Mouse (Mus musculus): ENCODE measurements around the gene Alg3. TPM values are rescaled to one million over a fixed set of nuclear protein-coding genes. Genes with fewer than 3 reads are reported as not detected.

The Alg3 gene
- polyA plus RNA-seq, 1 experiment from 2014 or later = 44.7 TPM

DNA sequence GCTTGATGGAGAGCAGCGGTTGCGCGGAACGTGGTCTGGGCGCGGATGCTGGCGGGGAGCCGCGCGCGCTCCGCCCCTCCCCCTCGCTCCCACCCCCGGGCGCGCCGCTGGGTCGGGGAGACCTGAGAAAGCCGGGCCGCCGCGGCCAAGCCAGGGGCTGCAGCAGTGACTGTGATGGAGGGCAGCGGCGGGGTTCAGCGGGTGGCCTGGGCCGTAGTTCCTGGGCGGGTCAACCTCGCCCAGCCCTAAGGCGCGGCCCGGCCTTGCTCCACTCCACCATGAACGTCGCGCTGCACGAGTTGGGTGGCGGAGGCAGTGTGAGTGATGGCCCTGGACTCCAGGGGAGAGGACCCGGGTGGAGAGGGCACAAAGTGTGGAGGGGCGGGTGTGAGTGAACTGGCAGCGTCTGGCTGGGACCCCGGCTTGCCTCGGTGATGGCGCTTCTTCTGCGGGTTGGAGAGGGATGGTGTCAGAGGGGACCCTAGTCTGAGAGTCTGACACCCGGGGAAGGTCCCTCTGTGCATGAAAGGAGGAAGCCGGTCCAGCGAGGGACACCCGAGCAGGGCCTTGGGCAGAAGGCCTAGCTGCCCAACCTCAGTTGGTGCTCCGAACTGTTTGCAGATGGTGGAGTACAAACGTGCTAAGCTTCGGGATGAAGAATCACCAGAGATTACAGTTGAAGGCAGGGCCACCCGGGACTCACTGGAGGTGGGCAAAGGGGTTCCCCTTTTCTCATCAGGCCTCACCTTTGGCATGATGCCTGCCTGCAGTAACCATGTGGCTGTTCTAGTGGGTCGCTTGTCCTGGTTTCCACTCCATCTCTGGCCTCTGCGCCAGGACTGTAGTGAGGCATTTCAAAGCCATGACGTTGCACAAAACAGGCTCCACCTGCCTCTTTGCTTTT is 18.4 kb upstream of the Alg3 start, which contains the start of gene Ece2:
Gene Ece2 (plus strand): TSS at position 98 of the 904 bp plus-strand sequence.
- peaks cover 12% of the 10 kb centered on the region for H3K4me1 ChIP-seq (ENCODE audit: insufficient read depth, low read length)
- peak within 1 kb of the TSS; percentile 61 for H3K4me3 ChIP-seq (ENCODE audit: low read length)
- WGBS = 7% methylated on average over 54 of the region's 54 CpGs
- H3K27ac ChIP-seq (ENCODE audit: low read length) = no peak within 1 kb of the TSS
- peak within 1 kb of the TSS; percentile 96 for H3K4me2 ChIP-seq (replicated peaks; ENCODE audit: low read depth, low read length)
- peak; percentile 80; the same call in 1 of the 2 replicates for ATAC-seq (ENCODE audit: low FRiP score, low TSS enrichment)
- no peaks in the 10 kb centered on the region for H3K9me3 ChIP-seq (ENCODE audit: low read length)
- H3K9ac ChIP-seq (replicated peaks; ENCODE audit: low read length) = peak within 1 kb of the TSS; percentile 71
- no peaks in the 10 kb centered on the region for H3K36me3 ChIP-seq (ENCODE audit: insufficient read depth, low read length)
- peaks cover 16% of the 10 kb centered on the region for H3K27me3 ChIP-seq (ENCODE audit: insufficient read depth, low read length)

DNA sequence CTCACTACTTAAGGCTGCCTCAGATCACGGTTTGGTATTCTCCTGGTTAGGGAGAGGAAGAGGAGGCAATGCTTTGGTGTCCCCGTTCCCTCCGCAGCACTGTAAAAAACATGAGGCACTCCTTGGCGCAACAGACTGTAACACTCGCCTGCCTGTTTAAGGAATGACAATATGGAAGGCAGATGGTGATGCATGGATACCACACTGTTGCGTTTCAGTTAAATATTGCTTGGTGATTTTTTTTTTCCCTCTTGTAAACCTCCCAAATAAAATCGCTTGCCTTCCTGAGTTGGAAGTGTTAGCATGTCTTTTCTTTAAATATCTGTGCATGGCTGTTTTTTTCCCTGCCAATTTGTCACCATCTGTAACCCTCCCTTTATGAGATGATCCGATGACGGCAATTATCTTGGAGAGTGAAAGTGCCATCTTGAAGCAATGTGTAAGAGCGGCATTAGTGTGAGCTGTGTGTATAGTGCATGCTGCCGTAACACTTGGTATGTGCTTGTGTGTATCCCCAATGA is 17.4 kb upstream of the Alg3 start:
- peaks cover 16% of the 10 kb centered on the region for H3K27me3 ChIP-seq (ENCODE audit: insufficient read depth, low read length)
- no peaks in the 10 kb centered on the region for H3K9me3 ChIP-seq (ENCODE audit: low read length)
- no peaks in the 10 kb centered on the region for H3K36me3 ChIP-seq (ENCODE audit: insufficient read depth, low read length)
- H3K4me1 ChIP-seq (ENCODE audit: insufficient read depth, low read length) = peaks cover 12% of the 10 kb centered on the region
- H3K27ac ChIP-seq (ENCODE audit: low read length) = no peak overlapping the region
- no peak overlapping the region for H3K4me3 ChIP-seq (ENCODE audit: low read length)
- peak overlapping the region; percentile 96; the same call in 1 of the 2 replicates for H3K4me2 ChIP-seq (replicated peaks; ENCODE audit: low read depth, low read length)
- H3K9ac ChIP-seq (replicated peaks; ENCODE audit: low read length) = no peak overlapping the region
- no peak for ATAC-seq (ENCODE audit: low FRiP score, low TSS enrichment)
- WGBS = 54% methylated on average over 11 of the region's 11 CpGs

GRCm38 (mm10) chr16:20623211-20623610 is 11.7 kb upstream of the Alg3 start:
- Histone ChIP-seq H3K27ac (ENCODE audit: low read length) (no peak overlapping the region), H3K27me3 (ENCODE audit: insufficient read depth, low read length) (peaks cover 24% of the 10 kb centered on the region), H3K4me2 (replicated peaks; ENCODE audit: low read depth, low read length) (no peak overlapping the region), H3K4me1 (ENCODE audit: insufficient read depth, low read length) (peaks cover 26% of the 10 kb centered on the region), H3K9ac (replicated peaks; ENCODE audit: low read length) (no peak overlapping the region), H3K9me3 (ENCODE audit: low read length) (no peaks in the 10 kb centered on the region), H3K36me3 (ENCODE audit: insufficient read depth, low read length) (0 out of 2 replicates have a peak, but pooled peaks cover 5% of the 10 kb centered on the region), H3K4me3 (ENCODE audit: low read length) (no peak overlapping the region)
- WGBS = 54% methylated on average over 2 of the region's 2 CpGs
- no peak for ATAC-seq (ENCODE audit: low FRiP score, low TSS enrichment)

DNA sequence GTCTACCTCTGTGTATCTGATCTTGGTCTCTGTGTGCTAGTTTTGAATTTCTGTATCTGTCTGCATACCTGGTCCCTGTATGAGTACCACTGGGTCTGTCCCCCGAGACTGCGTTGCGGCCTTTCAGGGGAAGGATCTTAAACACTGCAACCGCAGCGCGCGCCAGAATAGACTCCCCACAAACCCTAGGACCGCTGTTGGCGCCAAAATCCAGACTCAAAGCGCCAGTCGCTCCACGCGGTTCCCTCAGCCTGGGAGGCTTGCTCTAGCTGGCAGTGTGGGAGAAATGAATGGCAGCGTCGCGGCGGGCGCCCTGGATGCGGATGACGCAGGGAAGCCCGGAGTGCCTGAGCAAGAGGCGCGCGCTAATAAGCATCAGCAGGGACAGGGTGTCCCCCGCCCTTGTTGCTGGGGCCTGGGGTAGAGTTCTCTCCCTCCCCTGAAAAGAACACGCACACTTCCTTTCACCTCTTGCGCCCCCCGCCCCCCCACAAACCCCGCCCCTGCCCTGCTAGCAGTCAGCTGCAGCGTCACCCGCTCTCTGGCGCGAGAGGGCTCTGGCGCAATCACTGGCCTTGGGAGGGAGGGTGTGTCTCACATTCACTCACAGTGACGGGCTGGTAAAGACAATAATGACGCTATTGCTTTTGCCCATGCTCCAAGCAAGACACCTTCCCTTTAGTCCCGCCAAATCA is 10.6 kb upstream of the Alg3 start:
- Histone ChIP-seq H3K27ac (ENCODE audit: low read length) (no peak overlapping the region; the same call in 1 of the 2 replicates), H3K36me3 (ENCODE audit: insufficient read depth, low read length) (0 out of 2 replicates have a peak, but pooled peaks cover 5% of the 10 kb centered on the region), H3K4me2 (replicated peaks; ENCODE audit: low read depth, low read length) (peak overlapping the region; percentile 100), H3K9ac (replicated peaks; ENCODE audit: low read length) (peak overlapping the region; percentile 74), H3K27me3 (ENCODE audit: insufficient read depth, low read length) (peaks cover 23% of the 10 kb centered on the region), H3K4me1 (ENCODE audit: insufficient read depth, low read length) (peaks cover 26% of the 10 kb centered on the region), H3K9me3 (ENCODE audit: low read length) (no peaks in the 10 kb centered on the region), H3K4me3 (ENCODE audit: low read length) (peak overlapping the region; percentile 76)
- under 1% methylated on average over 36 of the region's 37 CpGs for WGBS
- ATAC-seq (ENCODE audit: low FRiP score, low TSS enrichment) = peak; percentile 50

DNA sequence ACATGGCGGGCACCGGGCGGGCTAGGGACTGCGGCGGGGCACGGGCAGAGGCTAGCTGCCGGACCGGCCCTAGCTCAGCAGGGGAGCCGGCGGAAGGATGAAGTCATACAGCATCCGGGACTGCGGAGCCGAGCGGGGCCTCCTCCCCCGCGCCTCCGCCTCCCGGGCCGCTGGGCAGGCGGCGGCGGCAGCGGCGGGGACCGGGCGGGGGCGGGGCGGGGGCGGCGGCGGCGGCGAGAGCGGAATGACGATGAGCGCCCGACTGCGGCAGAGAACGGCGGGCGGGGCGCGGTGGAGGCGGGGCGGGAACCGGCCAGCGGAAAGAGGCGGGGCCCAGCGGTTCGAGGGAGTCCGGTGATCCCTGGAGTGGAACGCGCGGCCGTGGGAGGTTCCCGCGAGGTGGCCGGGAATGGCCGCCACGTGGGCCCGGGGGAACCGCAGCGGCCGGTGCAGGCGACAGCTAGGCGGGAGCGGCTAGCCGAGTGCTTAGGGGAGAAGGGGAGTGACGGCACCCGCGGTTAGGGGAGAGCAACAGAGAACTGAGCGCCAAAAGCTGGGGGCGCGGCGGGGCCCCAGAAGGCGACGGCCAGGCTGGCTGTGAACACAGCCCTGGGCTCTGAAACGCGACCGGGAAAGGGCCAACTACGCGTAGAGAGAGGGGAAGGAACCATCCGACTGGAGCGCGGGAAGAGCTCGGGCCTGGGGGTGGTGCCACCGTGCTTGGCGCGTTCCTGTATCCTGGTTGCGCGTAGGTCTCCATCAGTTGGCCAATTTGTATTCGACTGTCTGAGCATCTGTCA is 9.9 kb upstream of the Alg3 start, which contains the start of gene Camk2n2:
Gene Camk2n2 (minus strand): TSS at position 97 of the 800 bp plus-strand sequence.
- under 1% methylated on average over 75 of the region's 92 CpGs for WGBS
- peaks cover 26% of the 10 kb centered on the region for H3K4me1 ChIP-seq (ENCODE audit: insufficient read depth, low read length)

GRCm38 (mm10) chr16:20620751-20621190 is 9.2 kb upstream of the Alg3 start:
- H3K9me3 ChIP-seq (ENCODE audit: low read length) = no peaks in the 10 kb centered on the region
- ATAC-seq (ENCODE audit: low FRiP score, low TSS enrichment) = peak; percentile 2; the same call in 1 of the 2 replicates
- no peak overlapping the region for H3K27ac ChIP-seq (ENCODE audit: low read length)
- peak overlapping the region; percentile 74 for H3K9ac ChIP-seq (replicated peaks; ENCODE audit: low read length)
- peak overlapping the region; percentile 76 for H3K4me3 ChIP-seq (ENCODE audit: low read length)
- peak overlapping the region; percentile 100 for H3K4me2 ChIP-seq (replicated peaks; ENCODE audit: low read depth, low read length)
- 0 out of 2 replicates have a peak, but pooled peaks cover 5% of the 10 kb centered on the region for H3K36me3 ChIP-seq (ENCODE audit: insufficient read depth, low read length)
- H3K27me3 ChIP-seq (ENCODE audit: insufficient read depth, low read length) = peaks cover 23% of the 10 kb centered on the region
- H3K4me1 ChIP-seq (ENCODE audit: insufficient read depth, low read length) = peaks cover 26% of the 10 kb centered on the region
- under 1% methylated on average over 32 of the region's 32 CpGs for WGBS

More for the DNA sequence above, 9.9 kb upstream of the Alg3 start, which contains the start of gene Camk2n2:
- ATAC-seq (ENCODE audit: low FRiP score, low TSS enrichment) = peak; percentile 80
- H3K27ac ChIP-seq (ENCODE audit: low read length) = peak within 1 kb of the TSS; percentile 48; the same call in 1 of the 2 replicates
- no peaks in the 10 kb centered on the region for H3K9me3 ChIP-seq (ENCODE audit: low read length)
- 0 out of 2 replicates have a peak, but pooled peaks cover 5% of the 10 kb centered on the region for H3K36me3 ChIP-seq (ENCODE audit: insufficient read depth, low read length)
- peaks cover 23% of the 10 kb centered on the region for H3K27me3 ChIP-seq (ENCODE audit: insufficient read depth, low read length)
- H3K4me3 ChIP-seq (ENCODE audit: low read length) = peak within 1 kb of the TSS; percentile 76
- peak within 1 kb of the TSS; percentile 74 for H3K9ac ChIP-seq (replicated peaks; ENCODE audit: low read length)
- peak within 1 kb of the TSS; percentile 100 for H3K4me2 ChIP-seq (replicated peaks; ENCODE audit: low read depth, low read length)

DNA sequence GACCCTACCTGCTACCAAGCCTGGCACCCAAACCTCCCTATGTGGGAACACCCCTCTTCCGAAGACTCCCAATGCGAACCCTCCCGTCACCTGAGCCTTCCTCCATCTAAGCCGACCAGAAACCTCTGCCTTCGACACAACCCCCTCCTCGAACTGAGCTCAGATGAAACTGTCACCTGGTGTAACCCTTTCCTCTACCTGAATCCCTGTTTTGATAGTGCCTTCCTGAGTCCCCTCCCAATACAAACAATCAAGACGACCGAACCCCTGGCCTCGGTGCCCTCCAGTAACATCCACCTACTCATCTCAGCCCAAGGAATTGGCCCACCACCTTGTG is 8.8 kb upstream of the Alg3 start:
- H3K9me3 ChIP-seq (ENCODE audit: low read length) = no peaks in the 10 kb centered on the region
- H3K27me3 ChIP-seq (ENCODE audit: insufficient read depth, low read length) = peaks cover 23% of the 10 kb centered on the region
- 0 out of 2 replicates have a peak, but pooled peaks cover 5% of the 10 kb centered on the region for H3K36me3 ChIP-seq (ENCODE audit: insufficient read depth, low read length)
- H3K27ac ChIP-seq (ENCODE audit: low read length) = no peak overlapping the region
- H3K4me2 ChIP-seq (replicated peaks; ENCODE audit: low read depth, low read length) = peak overlapping the region; percentile 100
- peaks cover 26% of the 10 kb centered on the region for H3K4me1 ChIP-seq (ENCODE audit: insufficient read depth, low read length)
- peak overlapping the region; percentile 76 for H3K4me3 ChIP-seq (ENCODE audit: low read length)
- H3K9ac ChIP-seq (replicated peaks; ENCODE audit: low read length) = no peak overlapping the region
- WGBS = under 1% methylated on average over 9 of the region's 9 CpGs
- 0 out of 2 replicates have a peak, but pooled peaks have one; percentile 5 for ATAC-seq (ENCODE audit: low FRiP score, low TSS enrichment)

DNA sequence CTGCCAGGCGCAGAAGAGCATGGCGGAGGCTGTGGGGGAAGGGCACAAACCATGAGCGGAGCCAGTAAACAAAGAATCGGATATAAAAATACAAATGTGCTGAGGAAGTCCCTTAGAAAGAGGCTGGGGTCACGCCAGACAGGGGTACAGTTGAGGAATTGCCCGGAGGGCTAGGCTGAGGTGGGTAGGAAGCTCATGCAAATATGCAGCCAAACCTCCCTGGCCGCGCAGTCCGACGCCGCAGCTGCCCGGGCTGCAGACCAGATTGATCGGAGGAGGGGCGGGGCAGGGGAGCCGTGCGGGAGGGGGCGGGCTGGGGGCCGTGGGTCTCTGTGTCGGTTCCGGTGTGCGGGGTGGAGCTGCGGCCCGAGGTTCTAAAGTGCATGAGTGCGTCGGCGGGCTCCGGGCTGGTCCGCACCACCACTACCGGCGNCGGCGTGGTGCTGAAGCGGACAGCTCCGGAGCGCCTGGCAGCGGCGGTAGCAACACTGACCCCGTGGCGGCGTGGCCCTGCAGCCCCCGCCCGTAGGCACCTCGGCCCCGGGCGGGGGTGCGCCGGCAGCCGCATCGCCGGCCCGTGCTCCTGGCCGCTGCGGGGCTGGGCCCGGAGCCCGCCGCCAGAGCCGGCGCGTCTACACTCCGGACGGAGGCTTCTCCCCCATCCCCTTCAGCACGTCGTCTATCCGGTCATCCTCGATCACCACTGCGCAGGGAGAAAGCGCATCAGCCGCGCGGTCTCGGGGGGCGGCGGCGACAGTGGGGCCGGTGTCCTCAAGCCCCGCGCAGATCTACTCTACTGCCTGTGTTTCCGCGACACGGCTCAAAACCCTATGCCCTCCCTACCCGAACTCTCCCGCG is 8.2 kb upstream of the Alg3 start:
- WGBS = 2% methylated on average over 82 of the region's 83 CpGs
- peak overlapping the region; percentile 100 for H3K4me2 ChIP-seq (replicated peaks; ENCODE audit: low read depth, low read length)
- peak overlapping the region; percentile 76 for H3K4me3 ChIP-seq (ENCODE audit: low read length)
- no peaks in the 10 kb centered on the region for H3K9me3 ChIP-seq (ENCODE audit: low read length)
- peak; percentile 28; the same call in 1 of the 2 replicates for ATAC-seq (ENCODE audit: low FRiP score, low TSS enrichment)
- H3K36me3 ChIP-seq (ENCODE audit: insufficient read depth, low read length) = 0 out of 2 replicates have a peak, but pooled peaks cover 5% of the 10 kb centered on the region
- peaks cover 23% of the 10 kb centered on the region for H3K27me3 ChIP-seq (ENCODE audit: insufficient read depth, low read length)
- no peak overlapping the region for H3K9ac ChIP-seq (replicated peaks; ENCODE audit: low read length)
- H3K27ac ChIP-seq (ENCODE audit: low read length) = no peak overlapping the region
- H3K4me1 ChIP-seq (ENCODE audit: insufficient read depth, low read length) = peaks cover 26% of the 10 kb centered on the region
